Mouse (Mus musculus): ENCODE results near the gene Sidt1.
"Not testable (repeated sequence)": the region's sequence is repeated elsewhere in the genome, so short reads cannot be mapped to it uniquely, and the experiment has no call there.

The Sidt1 gene

DNA sequence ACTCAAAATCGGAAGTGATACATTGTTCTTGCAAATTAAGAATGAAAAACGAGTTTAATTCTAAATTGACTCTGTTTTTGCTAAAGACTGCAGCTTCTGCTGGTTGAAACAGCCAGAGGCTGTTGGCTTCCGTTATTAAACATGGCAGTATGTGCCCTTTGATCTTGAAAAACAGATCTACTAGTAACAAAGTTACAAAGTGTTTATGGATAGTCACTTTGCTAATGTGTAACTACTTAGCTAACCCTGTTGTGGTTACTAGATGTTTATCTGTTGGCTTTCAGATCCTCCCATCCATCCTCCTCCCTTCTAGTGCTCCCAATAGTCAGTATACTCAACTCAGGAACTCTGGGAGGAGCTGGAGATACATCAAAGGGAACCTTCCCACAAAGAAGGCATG is 27.4 kb downstream of the Sidt1 start:
- in situ Hi-C loops (cut with MboI, MseI), result loop anchor here (10.0 kb wide), 1 partner anchor 1869 kb away; no protein-coding TSS in a partner anchor

DNA sequence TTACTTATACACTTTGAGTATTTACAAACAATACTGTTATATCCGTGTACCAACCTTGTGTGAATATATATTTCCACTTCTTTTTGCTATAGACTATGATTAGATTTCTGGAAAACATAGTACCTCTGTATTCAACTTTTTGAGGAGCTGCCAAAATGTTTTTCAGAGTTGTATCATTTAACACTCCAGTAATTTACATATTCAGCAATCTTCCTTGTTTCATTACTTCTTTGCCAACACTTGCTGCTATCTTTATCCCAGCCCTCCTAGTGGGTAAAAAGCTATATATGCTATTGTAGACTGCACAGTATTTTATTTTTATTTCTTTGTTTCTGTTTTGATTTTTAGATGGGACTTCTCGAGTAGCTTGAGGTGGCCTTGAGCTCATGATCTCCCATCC is 29.2 kb downstream of the Sidt1 start:
- in situ Hi-C loops (cut with MboI, MseI), result loop anchor here (10.0 kb wide), 1 partner anchor 1871 kb away; no protein-coding TSS in a partner anchor

DNA sequence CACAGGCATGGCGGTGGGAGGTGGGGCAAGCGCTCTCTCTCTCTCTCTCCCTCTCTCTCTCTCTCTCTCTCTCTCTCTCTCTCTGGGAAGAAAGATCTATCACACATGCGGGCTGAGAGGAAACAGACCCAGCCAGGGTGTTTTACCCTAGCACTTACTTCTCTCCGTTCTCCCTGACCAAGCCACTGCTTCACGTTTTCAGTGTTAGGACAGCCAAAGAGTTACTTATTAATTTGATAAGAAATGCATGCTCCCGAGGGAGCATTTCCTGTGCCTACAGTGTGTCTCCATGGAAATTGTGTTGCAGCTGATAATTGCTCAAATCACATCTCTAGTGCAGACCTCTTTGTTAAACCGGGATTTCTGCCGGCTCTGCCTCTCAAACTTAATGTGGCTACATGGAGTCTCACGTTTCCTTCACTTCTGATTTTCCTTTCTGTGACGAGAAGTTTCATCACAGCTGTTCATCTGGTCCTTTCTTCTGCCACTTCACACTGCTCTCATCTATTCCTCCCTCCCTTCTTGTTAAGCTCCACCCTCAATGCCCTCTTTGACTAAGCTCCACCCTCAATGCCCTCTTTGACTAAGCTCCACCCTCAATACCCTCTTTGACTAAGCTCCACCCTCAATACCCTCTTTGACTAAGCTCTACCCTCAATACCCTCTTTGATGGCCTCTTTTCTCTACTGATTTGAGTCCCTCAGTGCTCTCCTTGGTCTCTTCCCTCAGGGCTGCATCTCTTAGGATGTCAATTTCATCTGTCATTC is 30.7 kb downstream of the Sidt1 start:
- in situ Hi-C loops (cut with MboI, MseI), result loop anchor here (10.0 kb wide), 1 partner anchor 1872 kb away; no protein-coding TSS in a partner anchor

DNA sequence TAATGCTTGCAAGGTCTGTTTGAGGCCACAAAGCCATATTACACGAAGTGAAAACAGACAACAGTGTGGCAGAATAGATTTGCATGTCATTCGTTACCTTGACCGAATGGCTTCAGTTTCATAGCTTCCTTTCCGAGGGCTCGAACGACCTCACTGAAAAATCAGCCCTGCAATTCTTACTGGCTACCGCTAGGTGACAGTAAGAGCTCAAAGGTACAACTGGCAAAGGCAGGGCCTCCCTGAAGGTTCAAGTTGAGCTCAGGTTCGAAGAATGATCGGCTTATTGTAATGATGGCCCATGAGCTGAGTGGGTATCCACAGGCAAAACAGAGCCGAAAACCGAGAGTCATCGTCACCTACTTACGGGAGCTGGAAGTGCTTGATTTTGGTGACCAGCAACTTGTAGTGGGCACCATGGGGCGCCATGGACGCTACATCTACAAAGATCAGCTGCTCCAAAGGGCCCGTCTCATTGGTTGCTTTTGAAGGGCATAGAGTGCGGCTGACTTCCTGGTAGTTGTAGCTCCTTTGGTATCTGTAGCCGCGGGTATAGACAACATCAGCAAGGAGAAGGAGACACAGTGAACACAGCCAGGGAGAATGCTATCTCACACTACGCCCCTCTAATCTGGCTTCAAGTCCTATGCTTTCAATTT is 33.4 kb downstream of the Sidt1 start:
- in situ Hi-C loops (cut with MboI, MseI), result loop anchor here (5.0 to 10.0 kb wide), 2 partner anchors 43 to 1875 kb away; no protein-coding TSS in a partner anchor

DNA sequence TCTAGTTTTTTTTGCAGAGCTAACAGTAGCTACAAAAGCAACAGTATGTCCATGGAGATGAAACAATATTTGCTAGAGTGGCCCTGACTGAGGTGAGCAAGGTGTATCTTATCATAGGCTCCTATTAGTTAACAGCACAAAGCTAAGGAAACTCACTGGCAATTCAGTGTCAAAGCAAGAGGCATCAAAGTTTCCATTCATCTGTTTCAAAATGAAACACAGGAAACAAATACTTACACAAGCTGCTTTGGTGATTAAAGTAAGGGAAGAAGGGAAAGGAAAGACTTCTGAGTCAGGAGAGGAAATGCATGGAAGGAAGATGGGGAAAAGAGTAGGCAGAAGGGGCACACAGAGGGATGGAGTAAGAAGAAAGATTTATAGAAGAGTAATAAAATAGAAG is 39.0 kb downstream of the Sidt1 start:
- in situ Hi-C loops (cut with MboI, MseI), result no loop called here

DNA sequence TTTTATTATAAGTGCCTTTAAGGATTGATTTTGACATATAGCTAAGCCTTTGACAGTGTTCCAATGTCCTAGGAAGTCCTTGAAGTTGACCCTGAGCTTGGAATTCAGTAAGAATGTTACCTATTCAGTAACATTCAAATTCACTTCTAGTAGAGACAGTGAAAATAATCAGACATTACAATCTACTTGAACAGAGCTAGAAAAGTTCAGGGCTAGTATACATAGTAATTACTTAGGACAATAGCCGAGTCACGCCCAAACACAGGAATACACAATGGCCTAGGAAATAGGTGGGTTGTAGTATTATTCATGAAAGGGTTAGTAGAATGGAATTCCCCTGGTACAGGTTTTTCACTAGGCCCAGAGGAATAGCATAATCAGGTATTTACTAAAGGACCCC is 40.3 kb downstream of the Sidt1 start:
- in situ Hi-C loops (cut with MboI, MseI), result not testable (repeated sequence)

DNA sequence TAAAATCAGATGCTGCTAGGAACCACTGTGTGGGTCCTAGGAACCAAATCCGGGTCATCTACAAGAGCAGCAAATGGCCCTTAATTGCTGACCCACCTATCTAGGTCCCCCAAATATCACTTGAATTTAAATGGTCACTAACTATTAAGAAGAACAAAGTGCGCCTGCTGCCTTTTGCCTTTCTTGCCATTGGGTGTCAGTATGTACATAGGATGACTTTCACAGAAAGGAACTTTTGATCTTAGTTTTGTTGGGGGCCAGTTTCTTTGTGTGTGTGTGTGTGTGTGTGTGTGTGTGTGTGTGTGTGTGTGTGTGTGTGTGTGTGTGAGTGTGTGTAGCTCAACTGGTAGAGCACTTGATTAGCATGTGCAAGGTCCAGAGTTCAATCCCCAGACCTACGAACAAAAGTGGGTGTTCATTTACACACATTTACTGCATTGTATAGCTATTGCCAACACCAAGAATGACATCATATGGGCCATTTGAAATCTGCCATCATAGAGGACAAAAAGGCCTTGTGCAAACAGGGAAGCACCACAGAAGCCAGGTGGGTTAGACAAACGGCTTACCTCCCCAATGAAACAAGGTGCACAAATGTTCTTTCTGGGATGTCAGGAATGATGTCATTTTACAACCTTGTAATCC is 43.9 kb downstream of the Sidt1 start:
- in situ Hi-C loops (cut with MboI, MseI), result no loop called here

DNA sequence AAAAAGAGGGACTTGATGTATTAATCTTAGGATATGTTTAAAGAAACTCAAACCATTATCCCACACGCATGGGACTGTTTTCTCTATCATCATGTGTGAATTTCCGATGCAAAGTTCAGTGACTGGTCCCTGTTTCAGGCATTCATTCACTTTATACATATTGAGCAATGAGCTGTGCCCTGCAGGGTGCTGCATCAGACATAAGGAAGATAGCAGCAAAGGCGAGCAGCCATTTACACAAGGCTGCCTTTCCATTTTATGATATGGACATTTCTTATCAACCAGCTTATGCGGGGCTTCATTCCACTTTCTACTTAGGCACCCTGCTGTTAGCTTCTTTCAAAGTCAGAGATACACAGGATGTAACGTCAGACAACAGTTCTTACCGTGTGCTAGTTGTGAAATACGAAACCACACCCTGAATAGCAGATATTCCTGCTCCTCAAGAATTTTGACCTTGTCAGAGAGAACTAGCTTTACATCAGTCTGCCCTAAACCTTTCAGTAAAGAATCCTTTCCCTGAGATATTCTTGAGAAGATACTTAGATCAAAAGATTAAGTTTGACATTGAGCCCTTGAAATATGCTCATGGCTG is 45.5 kb downstream of the Sidt1 start:
- in situ Hi-C loops (cut with MboI, MseI), result no loop called here

DNA sequence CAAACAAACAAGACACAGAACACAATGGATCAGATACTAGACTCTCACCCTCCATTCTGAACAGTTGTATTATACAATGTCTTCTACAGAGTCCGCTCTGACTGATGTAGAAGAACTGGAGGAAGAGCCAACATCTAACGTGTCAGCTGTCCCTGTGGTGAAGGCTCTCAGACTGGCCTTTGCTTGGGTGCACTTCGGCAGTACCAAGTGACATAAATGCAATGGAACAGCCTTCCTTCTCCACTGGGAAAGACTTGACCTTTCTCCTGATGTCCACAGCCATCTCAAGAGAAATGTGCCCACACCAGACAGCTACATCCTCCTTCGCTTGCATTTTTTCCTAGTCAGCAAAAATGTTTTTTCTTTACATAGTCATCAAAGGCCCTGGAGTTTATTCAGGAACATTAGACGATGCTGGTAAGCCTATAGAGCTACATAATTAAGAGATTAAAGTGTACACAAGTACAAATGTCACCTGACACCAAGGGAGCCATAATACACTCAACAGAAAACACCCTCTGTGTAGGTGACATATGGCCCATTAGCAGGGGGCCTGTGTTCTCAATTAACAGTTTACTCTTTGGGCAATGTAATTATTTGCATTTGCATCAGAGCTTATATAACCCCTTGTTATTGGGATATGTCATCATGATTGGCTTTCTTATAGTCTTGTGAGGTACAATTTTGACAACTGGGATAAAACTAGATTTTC is 50.2 kb downstream of the Sidt1 start:
- in situ Hi-C loops (cut with MboI, MseI), result no loop called here

DNA sequence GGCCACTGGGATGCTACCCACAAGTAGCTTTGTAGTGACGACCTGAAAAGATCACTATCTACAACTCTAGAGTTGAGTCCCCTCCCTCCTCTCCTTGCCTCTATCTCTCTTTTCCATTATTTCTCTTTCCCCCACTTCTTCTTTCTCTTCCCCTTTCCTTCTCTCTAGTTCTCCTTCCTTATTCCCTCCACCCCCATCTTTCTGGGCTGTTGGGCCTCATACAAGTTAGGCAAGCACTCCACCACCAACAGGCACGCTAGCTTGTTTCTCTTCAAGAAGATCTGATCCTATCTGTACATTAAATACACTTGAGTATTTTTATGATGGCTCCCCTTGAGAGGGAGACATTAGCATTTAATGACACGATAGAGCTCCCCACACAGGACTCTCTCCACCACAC is 51.0 kb downstream of the Sidt1 start:
- in situ Hi-C loops (cut with MboI, MseI), result no loop called here

DNA sequence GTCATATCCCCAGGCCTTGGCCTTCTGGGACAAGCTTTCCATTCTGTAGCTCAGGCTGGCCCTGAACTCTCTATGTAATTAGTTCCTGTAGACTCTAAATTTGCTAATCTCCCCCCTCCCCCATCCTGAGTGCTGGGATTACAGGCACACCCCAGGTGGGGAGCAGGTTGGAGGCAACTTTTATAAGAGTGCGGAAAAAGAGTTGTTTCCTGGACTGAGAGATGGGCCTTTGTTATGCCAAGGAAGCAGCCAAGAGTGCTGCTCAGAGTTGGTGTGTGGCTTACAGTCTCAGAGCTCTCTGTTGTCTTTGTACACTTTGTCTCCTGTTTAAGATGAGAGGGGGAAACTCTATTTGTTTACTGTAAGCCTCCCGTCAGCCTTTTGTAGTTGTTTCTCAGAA is 52.2 kb downstream of the Sidt1 start:
- in situ Hi-C loops (cut with MboI, MseI), result no loop called here

DNA sequence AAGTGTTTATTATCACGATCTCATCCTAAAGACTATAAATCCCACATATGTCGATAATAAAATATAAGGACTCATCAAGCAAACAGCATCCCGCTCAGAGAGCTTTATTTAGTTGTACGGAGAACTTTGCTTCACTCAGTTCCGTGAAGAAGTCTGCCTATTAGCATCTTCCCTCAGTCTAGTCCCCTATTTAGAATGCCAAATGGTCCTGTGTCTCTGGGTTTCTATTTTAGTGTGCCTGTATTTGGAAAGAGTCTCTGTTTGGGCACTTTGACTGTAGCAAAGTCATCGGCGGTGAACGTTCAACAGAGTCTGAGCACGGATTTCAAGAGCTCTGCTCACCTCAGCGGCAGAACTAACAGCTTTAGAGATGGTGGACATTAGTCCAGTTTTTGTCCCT is 55.8 kb downstream of the Sidt1 start:
- in situ Hi-C loops (cut with MboI, MseI), result no loop called here

DNA sequence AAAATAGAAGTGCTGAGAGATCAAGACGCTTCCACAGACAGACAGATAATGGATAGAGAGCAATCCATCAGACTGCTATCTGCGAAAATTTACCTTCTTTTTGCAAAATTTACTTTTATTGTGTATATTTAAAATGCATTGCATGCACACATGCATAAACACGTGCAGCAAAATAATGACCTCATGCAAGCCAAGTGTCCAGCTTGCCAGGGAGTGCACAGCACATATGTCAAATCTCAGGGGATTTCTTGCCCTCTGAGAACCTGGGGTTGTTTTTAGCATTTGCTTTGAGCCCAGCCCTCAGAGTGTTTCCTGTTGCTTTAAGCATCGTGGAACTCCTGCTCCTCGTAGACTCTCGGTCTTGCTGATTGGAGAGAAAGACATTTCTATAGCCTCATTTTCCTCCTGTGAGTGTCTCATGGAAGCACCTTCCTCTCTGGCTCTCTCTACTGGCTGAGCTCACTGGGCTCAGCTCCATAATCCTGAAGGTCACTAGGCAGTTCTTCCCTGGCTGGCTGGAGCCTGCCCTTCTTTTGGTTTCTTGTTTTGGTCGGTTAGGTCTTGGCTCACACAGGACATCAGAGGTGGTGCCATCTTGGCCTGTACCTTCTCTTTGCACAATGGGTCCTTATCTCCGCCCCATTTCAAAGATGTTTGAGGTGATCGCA is 61.5 kb downstream of the Sidt1 start:
- in situ Hi-C loops (cut with MboI, MseI), result no loop called here

DNA sequence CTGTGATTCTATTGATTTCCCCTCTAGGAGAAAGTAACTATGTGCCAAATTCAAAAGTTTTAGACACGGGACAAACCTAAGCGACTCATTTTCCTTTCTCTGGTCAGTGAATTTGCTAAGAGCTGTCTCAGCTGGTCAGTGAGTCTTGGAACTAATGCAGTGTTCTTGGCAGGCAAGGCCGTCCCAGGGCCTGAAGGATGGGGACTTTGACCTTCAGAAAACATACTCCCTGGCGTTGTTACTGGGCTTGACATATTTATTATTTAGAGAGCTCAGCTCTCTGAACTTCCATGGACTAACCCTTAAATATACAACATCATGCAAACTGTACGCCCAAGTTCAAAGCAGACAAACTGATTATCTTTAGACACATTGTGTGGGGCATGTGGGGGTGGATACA is 62.4 kb downstream of the Sidt1 start:
- in situ Hi-C loops (cut with MboI, MseI), result no loop called here

DNA sequence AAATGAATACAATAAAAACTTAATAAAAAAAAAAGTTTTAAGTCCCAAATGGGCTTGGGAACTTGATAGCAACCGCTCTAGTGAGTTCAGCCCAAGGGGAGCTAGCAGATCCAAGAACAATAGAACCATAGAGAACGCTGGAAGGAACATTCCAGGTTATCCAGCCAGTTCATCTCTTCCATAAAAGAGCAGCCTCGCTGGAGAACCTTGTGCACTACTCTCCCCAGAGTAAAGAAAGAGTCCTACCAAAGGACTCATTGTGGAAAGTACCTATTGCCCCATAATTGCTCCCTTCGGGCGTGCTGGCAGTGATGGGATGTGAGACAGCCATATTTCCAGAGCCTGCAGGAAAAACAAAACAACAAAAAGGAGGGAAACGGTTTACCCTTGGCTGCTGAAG is 63.4 kb downstream of the Sidt1 start:
- in situ Hi-C loops (cut with MboI, MseI), result no loop called here

DNA sequence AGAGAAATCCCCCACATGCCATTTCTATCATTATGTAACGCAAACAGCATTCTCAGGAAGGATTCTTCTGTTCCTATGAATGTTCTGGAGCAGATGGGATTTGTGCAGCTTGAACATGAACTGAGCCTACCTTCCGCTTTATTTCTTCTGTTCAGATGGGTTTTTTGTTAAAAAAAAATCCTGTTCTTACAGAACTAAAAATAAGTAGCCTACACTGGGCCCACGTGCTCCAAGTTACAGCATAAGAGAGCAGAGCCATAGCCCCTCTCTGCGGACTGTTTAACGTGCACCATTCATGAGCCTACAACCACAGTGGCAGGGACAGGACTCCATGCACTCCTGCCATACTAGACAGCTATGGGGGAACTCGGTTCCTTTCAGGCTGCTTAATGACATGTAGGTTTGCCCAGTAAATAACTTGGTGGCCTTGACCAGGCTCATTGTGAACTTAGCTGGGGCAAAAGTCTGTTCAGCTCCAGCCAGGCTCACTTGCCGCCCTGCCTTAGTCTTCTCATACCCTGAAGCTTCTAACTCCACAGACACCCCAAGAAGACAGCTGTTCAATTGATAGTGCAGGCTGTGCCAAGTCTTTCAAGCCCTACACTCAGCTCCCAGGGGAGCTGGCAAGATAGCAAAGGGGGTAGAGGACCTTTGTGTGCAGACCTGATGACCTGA is 64.3 kb downstream of the Sidt1 start:
- in situ Hi-C loops (cut with MboI, MseI), result no loop called here

DNA sequence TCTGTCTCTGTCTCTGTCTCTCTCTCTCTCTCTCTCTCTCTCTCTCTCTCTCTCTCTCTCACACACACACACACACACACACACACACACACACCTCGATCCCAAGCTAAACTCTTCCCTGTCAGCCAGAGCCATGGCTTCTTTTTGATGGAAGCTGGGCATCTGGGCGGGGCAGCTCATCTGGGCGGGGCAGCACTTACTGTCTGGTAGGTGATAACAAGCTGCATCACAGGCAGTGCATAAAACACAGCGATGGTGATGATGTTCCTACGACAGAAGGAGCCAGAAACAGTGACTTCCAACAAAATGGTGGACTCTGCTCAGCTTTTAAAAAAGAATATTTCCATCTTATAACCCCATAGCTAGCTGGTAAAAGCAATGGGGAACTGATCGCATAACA is 67.4 kb downstream of the Sidt1 start:
- in situ Hi-C loops (cut with MboI, MseI), result no loop called here

DNA sequence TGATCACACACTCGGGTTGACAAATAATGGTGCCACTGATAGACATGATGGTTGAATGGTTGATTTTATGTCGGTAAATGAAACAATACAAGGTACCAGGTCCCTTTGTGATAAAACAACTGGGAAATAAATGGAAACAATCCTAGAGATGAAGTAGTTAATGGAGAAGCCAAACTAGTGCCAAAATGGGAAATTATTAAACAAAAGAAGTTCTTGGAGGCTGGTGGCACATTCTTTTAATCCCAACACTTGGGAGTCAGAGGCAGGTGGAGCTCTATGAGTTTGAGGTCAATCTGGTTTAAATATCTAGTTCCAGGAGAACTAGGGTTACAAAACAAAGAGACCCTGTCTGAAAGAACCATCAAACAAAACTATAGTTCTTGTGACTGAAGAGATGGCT is 68.1 kb downstream of the Sidt1 start:
- in situ Hi-C loops (cut with MboI, MseI), result no loop called here

DNA sequence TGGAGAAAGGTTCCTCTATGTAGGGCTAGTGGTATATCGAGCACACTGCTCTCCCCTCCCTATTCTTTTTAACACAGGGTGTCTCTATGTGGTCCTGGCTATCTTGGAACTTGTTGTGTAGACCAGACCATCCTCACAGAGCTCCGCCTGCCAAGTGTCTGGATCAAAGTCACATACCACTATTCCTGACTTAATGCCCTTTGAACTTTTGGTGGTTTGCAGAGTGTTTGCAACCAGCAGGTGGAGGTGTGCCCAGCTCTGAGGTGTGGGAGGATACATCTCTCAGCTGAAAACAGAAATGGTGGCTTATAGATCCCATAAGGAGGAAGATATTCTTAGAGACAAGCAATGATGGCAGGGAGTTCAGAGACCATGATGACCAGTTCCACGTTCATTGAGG is 75.5 kb downstream of the Sidt1 start:
- in situ Hi-C loops (cut with MboI, MseI), result no loop called here

DNA sequence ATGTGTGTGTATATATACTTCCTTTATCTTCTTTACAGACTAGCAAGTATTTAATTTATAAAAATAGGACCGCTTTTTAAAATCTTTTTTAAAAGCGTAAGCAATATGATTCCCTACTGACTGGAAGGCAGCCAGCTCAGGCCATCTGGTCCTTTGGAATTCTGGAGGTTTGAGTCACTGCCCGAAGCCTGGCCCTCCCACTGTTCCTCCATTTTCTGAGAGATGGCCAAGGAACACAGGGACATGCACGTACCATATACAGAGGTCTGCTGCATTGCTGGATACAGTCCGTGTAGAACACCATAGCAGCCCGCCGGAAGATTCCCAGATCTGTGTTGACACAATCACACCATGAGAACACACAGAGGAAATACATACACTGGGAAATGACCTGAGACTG is 78.3 kb downstream of the Sidt1 start:
- in situ Hi-C loops (cut with MboI, MseI), result no loop called here
